Mouse (Mus musculus) limb, embryonic 15.5 days (tissue): ENCODE measurements around the gene Gm49368. TPM values are rescaled to one million over a fixed set of nuclear protein-coding genes. Genes with fewer than 3 reads are reported as not detected.
"Not testable (repeated sequence)": the region's sequence is repeated elsewhere in the genome, so short reads cannot be mapped to it uniquely, and the experiment has no call there.

Experiments used
- ATAC-seq: fragments of 200-750 bp; cut with Nextera tagmentation; 2 replicates; pipeline ENCODE4 v1.8.0; 2017; ENCODE audit warnings: low read depth, moderate TSS enrichment; ENCODE audit not compliant: insufficient number of reproducible peaks, low FRiP score, low TSS enrichment
- H3K27ac ChIP-seq: fragments of 300-500 bp; sonication (generic); 2 replicates; pipeline ENCODE4 v1.5.1; 2015; ENCODE audit warnings: moderate library complexity, mild to moderate bottlenecking, inconsistent platforms
- H3K27me3 ChIP-seq: fragments of 300-500 bp; sonication (generic); 2 replicates; pipeline ENCODE4 v1.6.1; 2015; ENCODE audit warnings: inconsistent platforms
- H3K36me3 ChIP-seq: fragments of 300-500 bp; sonication (generic); 2 replicates; pipeline ENCODE4 v1.6.1; 2015; ENCODE audit warnings: inconsistent platforms
- H3K4me1 ChIP-seq: fragments of 300-500 bp; sonication (generic); 2 replicates; pipeline ENCODE4 v1.6.1; 2015; ENCODE audit warnings: inconsistent platforms
- H3K4me2 ChIP-seq: fragments of 300-500 bp; sonication (generic); 2 replicates; pipeline ENCODE4 v1.6.1; 2015; ENCODE audit warnings: mild to moderate bottlenecking, inconsistent platforms
- H3K4me3 ChIP-seq: fragments of 300-500 bp; sonication (generic); 2 replicates; pipeline ENCODE4 v1.5.1; 2015; ENCODE audit warnings: mild to moderate bottlenecking, inconsistent platforms
- H3K9ac ChIP-seq: fragments of 300-500 bp; sonication (generic); 2 replicates; pipeline ENCODE4 v1.6.1; 2015; ENCODE audit warnings: inconsistent platforms
- H3K9me3 ChIP-seq: fragments of 300-500 bp; sonication (generic); 2 replicates; pipeline ENCODE4 v1.6.1; 2016; ENCODE audit warnings: inconsistent platforms
- WGBS: fragments of 180-500 bp; shearing (Covaris S2); methylation state at CpG from one replicate; pipeline ENCODE4 v1.1.7; 2015; 5-methylcytosine and 5-hydroxymethylcytosine counted together
- polyA plus RNA-seq: library from polyadenylated mRNA; unstranded; fragments of >200 nt; fragmentation: Nextera tagmentation; extraction: Ambion mirVana; gene quantifications from 2 replicates; pipeline ENCODE4 v1.2.1, GENCODE M21; 2015

Gene Gm49368
- polyA plus RNA-seq, 1 experiment from 2014 or later = not detected

DNA sequence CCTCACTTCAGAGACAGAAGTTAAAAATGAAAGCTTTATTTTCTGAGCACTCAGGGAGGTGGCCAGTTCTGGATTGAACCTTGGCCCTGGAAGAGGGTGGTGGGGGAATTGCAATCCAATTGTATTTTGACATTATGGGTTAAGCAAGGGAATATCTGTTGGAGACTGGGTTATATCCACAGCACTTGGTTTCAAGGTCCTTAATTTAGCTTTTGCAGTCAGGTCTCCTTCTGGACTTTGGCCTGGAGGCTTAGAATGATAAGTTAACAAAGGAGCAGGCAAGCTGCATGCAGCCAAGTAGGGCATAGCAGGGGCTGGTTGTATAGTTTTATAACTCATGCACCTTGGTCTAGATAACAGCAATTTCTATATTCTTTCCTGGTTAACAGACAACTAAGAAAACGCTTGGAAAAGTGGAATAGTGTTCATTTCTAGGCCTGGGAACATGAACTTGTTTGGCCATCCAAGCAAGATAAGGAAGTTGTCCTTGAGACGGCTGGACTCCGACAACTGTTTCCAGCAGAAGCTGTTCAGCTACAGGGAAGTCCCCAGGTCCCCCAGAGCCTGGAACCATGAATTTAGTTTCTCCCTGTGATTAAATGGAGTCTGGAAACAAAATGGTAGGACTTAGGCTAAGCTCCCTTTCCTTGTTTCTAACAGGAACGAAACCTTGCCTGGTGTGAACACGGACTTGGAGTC is 30.0 kb upstream of the Gm49368 start:
- Histone ChIP-seq H3K27me3 (no peaks in the 10 kb centered on the region), H3K36me3 (no peaks in the 10 kb centered on the region), H3K4me1 (no peaks in the 10 kb centered on the region), H3K4me2 (no peak overlapping the region), H3K27ac (no peak overlapping the region), H3K9me3 (no peaks in the 10 kb centered on the region), H3K9ac (no peak overlapping the region), H3K4me3 (no peak overlapping the region)
- 87% methylated on average over 5 of the region's 5 CpGs for WGBS
- ATAC-seq = no peak

DNA sequence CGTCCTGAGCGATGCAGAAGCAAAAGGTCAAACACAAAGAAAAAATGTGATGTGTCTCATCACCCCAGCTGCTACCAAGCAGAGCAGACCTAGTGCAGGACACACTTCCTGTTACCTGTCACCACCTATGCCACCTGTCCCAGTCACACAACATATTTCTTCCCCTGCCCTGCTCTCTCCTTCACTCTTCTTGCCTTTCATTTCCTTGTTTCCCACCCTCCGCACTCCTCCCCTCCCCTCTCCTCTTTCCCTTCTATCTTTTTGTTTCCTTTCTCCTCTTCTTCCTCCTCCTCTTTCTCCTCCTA is 29.5 kb upstream of the Gm49368 start:
- H3K9ac ChIP-seq = no peak overlapping the region
- H3K4me3 ChIP-seq = no peak overlapping the region
- H3K4me1 ChIP-seq = no peaks in the 10 kb centered on the region
- WGBS = 88% methylated on average over 3 of the region's 3 CpGs
- H3K36me3 ChIP-seq = no peaks in the 10 kb centered on the region
- H3K27me3 ChIP-seq = no peaks in the 10 kb centered on the region
- no peaks in the 10 kb centered on the region for H3K9me3 ChIP-seq
- no peak overlapping the region for H3K27ac ChIP-seq
- no peak for ATAC-seq
- no peak overlapping the region for H3K4me2 ChIP-seq

DNA sequence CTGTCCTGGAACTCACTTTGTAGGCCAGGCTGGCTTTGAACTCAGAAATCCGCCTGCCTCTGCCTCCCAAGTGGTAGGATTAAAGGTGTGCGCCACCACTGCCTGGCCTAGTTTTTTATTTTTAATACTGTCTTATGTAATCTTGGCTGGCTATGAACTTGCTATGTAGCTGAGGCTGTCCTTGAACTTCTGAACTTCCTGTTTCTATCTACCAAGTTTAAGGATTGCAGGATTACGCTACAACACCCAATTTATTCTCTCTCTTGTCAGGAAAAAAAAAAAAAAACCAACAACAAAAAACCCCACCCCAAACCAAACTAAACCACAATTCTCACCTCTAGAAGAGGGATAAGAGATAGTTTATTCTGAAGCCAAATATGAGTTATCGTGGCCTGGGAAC is 28.9 kb upstream of the Gm49368 start:
- H3K36me3 ChIP-seq = no peaks in the 10 kb centered on the region
- no peak overlapping the region for H3K4me3 ChIP-seq
- H3K27me3 ChIP-seq = no peaks in the 10 kb centered on the region
- ATAC-seq = no peak
- H3K27ac ChIP-seq = no peak overlapping the region
- H3K4me2 ChIP-seq = no peak overlapping the region
- WGBS = 88% methylated on average over 4 of the region's 4 CpGs
- H3K4me1 ChIP-seq = no peaks in the 10 kb centered on the region
- no peaks in the 10 kb centered on the region for H3K9me3 ChIP-seq
- H3K9ac ChIP-seq = no peak overlapping the region

DNA sequence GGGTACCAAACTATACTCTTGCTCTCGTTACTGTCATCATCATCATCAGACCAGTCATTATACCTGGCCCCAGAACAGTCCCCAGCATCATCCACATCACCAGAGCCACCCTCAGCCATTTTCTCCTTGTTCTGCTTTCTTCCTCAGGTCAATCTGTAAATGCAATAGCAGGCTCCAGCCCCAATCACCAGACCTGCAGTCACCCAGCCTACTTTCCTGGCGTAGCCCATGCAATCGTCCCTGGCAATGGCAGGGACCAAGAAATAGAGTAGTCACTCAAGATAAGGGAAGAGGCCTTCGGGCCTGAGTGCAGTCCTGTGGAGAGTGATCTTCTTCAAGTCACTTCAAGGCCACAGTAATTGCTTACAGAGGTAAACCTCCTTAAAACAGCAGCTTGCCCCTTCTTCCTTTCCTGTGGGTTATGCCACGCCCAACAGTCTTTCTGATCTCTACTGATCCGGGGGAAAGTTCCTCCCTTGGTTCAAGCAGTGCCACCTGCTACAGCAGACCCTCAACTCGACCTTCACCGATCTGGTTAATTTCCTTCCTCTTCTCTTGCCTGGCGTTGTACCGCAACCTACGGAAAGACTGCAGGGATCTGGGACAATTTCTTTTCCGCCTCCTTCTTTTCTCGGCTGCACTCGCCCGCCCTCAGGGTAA is 20.2 kb upstream of the Gm49368 start:
- WGBS = 75% methylated on average over 15 of the region's 15 CpGs
- H3K4me3 ChIP-seq, H3K9me3 ChIP-seq, H3K4me1 ChIP-seq, H3K9ac ChIP-seq, H3K27me3 ChIP-seq, H3K36me3 ChIP-seq, H3K4me2 ChIP-seq, ATAC-seq, H3K27ac ChIP-seq: not testable (repeated sequence)

GRCm38 (mm10) chr7:128044142-128044785 is 18.2 kb upstream of the Gm49368 start:
- Histone ChIP-seq H3K4me2 (no peak overlapping the region), H3K4me1 (no peaks in the 10 kb centered on the region), H3K9me3 (no peaks in the 10 kb centered on the region), H3K27me3 (no peaks in the 10 kb centered on the region), H3K36me3 (no peaks in the 10 kb centered on the region), H3K4me3 (no peak overlapping the region), H3K27ac (no peak overlapping the region), H3K9ac (no peak overlapping the region)
- WGBS = 64% methylated on average over 4 of the region's 4 CpGs
- ATAC-seq = no peak

DNA sequence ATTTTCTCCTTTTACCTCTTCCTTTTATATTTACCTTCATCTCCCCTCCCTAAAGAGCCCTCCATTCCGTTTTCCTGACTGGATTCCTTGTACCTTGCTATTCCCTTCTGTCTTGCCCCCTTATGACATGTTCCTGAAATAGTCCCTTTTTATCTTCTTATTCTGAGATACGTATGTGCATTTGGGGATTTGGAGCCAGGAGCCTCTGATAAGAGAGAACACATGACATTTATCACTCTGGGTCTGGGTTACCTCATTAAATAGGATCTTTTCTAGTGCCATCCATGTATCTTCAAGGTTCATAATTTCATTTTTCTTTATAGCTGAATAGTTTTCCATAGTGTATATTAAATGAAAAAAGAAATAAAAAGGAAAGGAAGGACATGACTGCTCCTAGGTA is 16.8 kb upstream of the Gm49368 start:
- no peak for ATAC-seq
- H3K4me2 ChIP-seq = no peak overlapping the region
- H3K27ac ChIP-seq = no peak overlapping the region
- H3K36me3 ChIP-seq = no peaks in the 10 kb centered on the region
- H3K4me3 ChIP-seq = no peak overlapping the region
- H3K9ac ChIP-seq = no peak overlapping the region
- no peaks in the 10 kb centered on the region for H3K4me1 ChIP-seq
- H3K27me3 ChIP-seq = no peaks in the 10 kb centered on the region
- 71% methylated on average over 2 of the region's 2 CpGs for WGBS
- no peaks in the 10 kb centered on the region for H3K9me3 ChIP-seq

DNA sequence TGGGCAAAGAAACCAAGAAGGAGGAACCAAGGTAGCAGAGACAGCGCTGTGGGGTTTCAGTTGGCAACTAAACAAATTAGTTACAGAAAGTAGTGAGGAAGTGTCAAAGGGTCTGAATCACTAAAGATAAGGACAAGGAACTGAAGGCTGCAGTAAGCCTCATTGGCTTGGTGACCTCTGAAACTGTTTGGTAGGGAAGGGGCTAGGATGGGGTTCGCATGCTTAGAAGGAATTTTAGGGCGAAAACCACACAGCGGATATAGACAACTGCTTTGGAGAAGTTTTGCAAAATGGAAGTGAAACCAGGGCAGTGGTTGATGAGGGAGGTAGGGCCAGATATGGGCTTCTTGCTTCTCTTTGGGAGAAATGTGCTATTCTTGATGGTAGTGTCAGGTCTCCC is 13.7 kb upstream of the Gm49368 start:
- H3K4me1 ChIP-seq = no peaks in the 10 kb centered on the region
- whole genome bisulfite sequencing = 92% methylated on average over 4 of the region's 4 CpGs
- no peak overlapping the region for H3K27ac ChIP-seq
- no peak overlapping the region for H3K9ac ChIP-seq
- H3K36me3 ChIP-seq = no peaks in the 10 kb centered on the region
- ATAC-seq = no peak
- no peaks in the 10 kb centered on the region for H3K27me3 ChIP-seq
- H3K9me3 ChIP-seq = no peaks in the 10 kb centered on the region
- no peak overlapping the region for H3K4me2 ChIP-seq
- H3K4me3 ChIP-seq = no peak overlapping the region

- ATAC-seq = no peak
- Histone ChIP-seq H3K27me3 (no peaks in the 10 kb centered on the region), H3K4me2 (no peak overlapping the region), H3K27ac (no peak overlapping the region), H3K9ac (no peak overlapping the region), H3K9me3 (no peaks in the 10 kb centered on the region), H3K4me1 (no peaks in the 10 kb centered on the region), H3K36me3 (no peaks in the 10 kb centered on the region), H3K4me3 (no peak overlapping the region)
- 89% methylated on average over 2 of the region's 2 CpGs for WGBS
Observed at GRCm38 (mm10) chr7:128049254-128049653, 13.2 kb upstream of the Gm49368 start.

DNA sequence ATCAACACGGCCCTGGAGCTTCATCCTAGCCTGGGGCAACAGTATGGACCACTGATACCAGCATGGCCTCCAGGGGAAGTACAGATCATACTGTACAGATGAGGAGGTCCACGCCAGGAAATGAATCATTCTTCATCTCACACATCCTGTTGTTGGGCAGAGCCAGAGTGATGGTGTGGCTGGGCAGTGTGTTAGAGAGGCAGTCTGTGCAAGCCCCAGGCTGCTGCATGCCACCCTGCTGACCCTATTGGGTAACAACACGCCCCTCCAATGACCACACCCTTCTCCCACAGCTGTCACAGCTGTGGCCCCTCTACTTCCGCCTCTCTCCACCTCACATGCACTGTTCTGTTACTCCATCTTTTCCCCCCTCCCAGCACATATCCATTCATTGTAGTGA is 11.7 kb upstream of the Gm49368 start:
- no peak overlapping the region for H3K27ac ChIP-seq
- no peaks in the 10 kb centered on the region for H3K4me1 ChIP-seq
- no peak overlapping the region for H3K4me2 ChIP-seq
- 45% methylated on average over 4 of the region's 4 CpGs for WGBS
- H3K27me3 ChIP-seq = no peaks in the 10 kb centered on the region
- no peak for ATAC-seq
- no peak overlapping the region for H3K9ac ChIP-seq
- no peaks in the 10 kb centered on the region for H3K9me3 ChIP-seq
- no peak overlapping the region for H3K4me3 ChIP-seq
- H3K36me3 ChIP-seq = no peaks in the 10 kb centered on the region

GRCm38 (mm10) chr7:128053061-128053460 is 9.4 kb upstream of the Gm49368 start:
- Histone ChIP-seq H3K9ac (no peak overlapping the region), H3K27ac (no peak overlapping the region), H3K9me3 (no peaks in the 10 kb centered on the region), H3K36me3 (no peaks in the 10 kb centered on the region), H3K4me1 (no peaks in the 10 kb centered on the region), H3K4me3 (no peak overlapping the region), H3K4me2 (no peak overlapping the region), H3K27me3 (no peaks in the 10 kb centered on the region)
- 65% methylated on average over 5 of the region's 5 CpGs for WGBS
- no peak for ATAC-seq

DNA sequence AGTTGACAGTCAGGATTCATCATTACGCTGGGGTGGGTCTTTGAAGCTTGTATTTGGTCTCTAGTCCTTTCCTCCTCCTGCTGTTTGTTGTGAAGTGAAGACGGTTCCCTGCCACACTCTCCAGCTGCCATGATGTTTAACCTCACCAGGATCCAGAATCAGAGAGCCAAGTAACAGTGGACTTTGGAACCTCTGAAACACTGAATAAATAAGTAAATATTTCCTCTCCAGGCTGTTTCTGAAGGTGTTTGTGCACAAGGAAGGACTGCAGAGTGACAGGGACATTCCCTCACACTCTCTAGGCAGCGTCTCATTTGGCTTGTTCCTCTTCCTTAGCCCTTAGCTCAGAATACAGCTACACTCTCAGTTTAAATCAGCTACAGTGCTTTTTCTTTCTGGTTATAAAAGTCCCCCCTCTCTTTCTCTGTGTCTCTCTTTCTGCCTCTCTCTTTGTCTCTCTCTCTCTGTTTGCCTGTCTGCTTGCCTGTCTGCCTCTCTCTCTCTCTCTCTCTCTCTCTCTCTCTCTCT is 5.5 kb upstream of the Gm49368 start:
- H3K4me3 ChIP-seq = no peak overlapping the region
- H3K9ac ChIP-seq = no peak overlapping the region
- no peak overlapping the region for H3K27ac ChIP-seq
- no peak for ATAC-seq
- no peaks in the 10 kb centered on the region for H3K36me3 ChIP-seq
- H3K27me3 ChIP-seq = no peaks in the 10 kb centered on the region
- H3K9me3 ChIP-seq = no peaks in the 10 kb centered on the region
- H3K4me1 ChIP-seq = no peaks in the 10 kb centered on the region
- 67% methylated on average over 3 of the region's 3 CpGs for WGBS
- H3K4me2 ChIP-seq = no peak overlapping the region

DNA sequence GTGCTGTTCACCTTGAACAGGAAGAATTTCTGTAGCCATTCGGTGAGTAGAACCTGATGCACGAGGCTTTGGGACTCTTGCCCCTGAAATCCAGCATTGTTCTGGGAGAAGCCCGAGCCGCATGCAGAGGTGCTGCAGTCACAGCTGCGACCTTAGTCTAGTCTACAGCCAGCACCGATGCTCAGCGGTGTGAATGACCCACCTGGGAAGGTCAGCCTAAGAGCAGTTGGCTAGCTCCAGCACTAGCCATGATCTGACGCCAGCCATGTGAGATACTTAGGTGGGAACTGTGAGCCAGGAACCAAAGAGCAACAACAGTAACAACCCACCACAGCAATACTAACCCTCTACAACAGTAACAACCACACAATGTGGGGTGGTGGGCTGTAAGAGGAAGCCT is 4.6 kb upstream of the Gm49368 start:
- H3K36me3 ChIP-seq = no peaks in the 10 kb centered on the region
- H3K4me3 ChIP-seq = no peak overlapping the region
- H3K27me3 ChIP-seq = no peaks in the 10 kb centered on the region
- H3K27ac ChIP-seq = no peak overlapping the region
- no peaks in the 10 kb centered on the region for H3K4me1 ChIP-seq
- no peak for ATAC-seq
- H3K9me3 ChIP-seq = no peaks in the 10 kb centered on the region
- no peak overlapping the region for H3K9ac ChIP-seq
- WGBS = 79% methylated on average over 8 of the region's 8 CpGs
- H3K4me2 ChIP-seq = no peak overlapping the region
